Mouse (Mus musculus) retina, postnatal 7 days (tissue): ENCODE results near the gene Lonp1.
"Not testable (repeated sequence)": the region's sequence is repeated elsewhere in the genome, so short reads cannot be mapped to it uniquely, and the experiment has no call there.

ENCODE experiments used
- DNase-seq: peaks from one replicate; pipeline ENCODE4 v3.0.0-alpha.2; 2012; ENCODE audit warnings: low read depth, low spot score

Gene Lonp1

DNA sequence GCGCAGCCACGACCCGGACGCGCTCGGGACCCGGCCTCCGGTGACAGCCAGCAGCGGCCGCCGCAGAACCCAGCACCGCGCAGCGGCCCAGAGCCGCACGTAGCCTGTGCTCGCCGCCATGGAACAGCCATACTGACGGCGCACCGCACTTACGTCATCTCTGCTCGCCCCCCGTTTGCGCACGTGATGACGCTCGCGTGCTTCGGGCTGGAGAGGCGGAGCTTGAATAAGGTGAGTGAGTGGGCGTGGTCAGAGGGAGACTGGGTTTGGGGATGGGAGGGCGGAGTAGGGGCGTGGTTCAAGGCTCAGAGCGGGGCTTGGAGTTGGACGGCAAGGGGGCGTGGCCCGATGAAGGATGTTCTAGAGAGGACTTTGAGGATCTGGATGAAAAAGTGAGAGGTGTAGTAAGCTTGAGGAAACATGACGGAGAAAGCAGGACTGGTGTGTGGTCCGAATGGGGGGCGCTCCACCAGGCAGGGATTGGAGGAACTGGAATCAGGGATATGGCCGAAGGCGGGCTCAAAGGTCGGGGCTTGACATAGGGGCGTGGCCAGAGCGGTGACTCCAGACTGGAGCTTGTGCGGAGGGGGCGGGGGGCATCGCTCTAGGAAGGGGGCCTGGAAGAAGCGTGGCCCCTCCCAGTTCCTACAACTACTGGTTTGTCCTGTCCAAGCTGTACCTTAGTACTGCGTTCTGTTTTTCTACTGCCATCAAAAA is at the start of gene Lonp1:
Lonp1 (minus strand) TSS at position 134 of the 717 bp plus-strand sequence.
- DNase-seq, result peak; percentile 96

DNA sequence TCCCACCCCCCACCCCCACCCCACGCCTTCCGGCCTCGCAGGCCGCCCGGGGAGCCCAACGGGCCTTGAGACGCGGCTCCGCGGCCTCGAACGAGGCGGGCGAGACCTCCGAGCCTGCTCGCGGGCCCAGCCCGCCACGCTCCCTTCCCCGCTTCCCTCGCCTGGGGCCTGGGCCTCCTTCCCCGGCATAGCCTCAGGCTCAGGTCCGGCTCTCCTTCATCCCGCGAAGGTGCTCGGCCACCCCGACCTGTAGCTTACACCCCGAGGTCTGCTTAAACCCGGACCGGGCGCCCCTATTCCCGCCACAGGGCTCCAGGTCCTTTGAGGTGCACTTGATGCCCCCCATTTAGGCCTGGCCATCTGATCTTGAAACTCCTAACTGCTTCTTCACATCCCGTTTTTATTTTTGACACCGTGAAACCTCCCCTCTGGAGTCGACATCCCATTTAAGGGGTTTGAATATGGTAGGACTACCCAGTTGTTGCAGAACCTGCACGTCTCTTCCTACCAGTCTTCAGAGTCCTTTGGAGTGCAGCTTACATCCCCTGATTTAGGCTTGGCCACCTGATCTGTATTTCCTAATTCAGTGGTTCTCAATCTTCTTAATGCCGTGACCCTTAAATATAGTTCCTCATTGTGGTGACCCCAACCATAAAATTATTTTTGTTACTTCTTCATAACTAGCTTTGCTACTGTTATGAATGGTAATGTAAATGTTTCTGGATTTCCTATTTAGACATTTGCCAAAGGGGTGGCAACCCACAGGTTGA is 47.1 kb upstream of the Lonp1 start:
- DNase-seq, result no peak

DNA sequence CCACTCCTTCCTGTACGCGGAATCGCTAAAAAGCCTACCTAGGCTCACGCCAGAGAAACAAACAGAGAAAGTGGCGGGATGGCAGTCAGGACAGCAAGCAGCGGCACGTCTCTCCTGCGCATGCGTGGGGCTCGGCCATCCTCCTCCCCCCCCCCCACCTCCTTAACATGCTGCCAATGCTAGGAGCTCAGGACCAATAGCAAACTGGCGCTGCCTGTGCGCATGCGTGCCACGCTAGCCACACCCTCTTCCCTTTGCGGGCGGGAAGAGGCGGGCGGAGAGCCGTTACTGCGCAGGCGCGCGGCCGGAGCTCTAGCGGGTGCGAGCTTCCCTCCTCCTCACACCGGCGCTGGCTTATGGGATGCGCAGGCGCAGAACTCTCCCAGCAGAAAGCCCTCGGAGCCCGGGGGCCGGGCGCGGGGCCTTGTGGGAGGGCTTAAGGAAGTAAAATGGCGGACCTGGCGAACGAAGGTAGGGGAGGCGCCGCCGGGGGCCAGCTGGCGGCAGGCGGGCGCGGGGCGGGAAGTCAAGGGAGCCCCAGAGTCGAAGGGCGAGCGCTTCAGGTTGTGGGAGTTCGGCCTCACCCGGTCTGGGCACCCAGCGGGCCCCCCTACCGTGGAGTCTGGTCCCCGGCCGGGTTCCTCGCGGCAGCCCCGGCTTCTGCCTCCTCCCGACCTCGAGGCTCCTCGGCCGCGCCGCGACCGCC is 46.4 kb upstream of the Lonp1 start, which contains the start of gene Ranbp3:
Ranbp3 (plus strand) TSS at position 354 of the 706 bp plus-strand sequence.
- peak; percentile 99 for DNase-seq

DNA sequence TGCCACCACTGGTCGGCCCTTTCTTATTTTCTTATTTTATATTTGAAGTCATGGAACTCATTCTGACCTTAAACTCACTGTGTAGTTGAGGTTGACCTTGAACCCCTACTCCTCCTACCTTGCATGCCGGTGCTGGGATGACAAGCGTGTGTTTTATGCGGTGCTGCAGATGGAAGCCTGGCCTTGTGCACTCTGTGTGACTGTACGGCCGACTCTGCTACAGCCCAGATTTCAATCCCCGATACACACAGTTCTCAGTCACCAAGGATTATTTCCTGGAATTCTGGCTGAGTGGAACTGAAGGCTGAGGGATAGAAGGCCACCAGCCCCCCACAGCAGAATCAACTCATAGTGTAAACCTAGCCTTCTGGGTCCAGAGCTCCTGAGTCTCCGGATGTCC is 43.1 kb upstream of the Lonp1 start:
- no peak for DNase-seq

DNA sequence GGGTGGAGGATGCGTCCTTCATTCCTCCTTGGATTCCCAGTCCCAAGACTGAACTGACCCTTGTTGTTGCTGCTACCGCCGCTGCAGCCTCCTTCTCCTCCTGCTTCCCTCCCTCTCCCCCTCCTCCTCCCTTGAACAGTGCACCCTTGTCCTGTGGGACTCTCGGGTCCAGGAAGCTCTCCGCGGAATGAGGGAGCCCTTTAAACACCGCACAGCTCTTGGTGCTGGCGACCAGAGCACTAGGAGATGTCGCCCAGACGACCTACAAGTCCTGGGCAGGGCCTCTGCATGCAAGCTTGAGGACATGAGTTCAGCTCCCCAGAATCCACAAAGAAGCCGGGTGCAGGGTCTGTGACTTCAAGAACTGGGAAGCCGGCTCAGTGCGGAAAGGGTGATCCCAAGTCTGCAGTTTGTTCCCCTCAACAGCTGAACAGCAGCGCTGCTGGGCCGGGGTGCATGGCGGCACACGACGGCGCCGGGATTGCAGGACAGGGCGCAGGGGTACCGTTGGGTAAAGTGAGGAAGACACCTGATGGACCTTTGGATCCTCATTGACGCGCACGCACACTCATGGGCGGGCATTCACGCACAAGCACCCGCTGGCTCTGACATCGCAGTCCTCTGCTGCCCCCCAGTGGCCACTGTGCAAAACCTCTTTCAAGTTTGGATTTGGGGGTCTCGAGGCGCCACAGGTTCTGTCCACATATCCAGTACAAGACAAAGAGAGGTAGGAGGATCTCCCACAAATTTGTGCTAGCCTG is 41.9 kb upstream of the Lonp1 start:
- peak; percentile 71 for DNase-seq

DNA sequence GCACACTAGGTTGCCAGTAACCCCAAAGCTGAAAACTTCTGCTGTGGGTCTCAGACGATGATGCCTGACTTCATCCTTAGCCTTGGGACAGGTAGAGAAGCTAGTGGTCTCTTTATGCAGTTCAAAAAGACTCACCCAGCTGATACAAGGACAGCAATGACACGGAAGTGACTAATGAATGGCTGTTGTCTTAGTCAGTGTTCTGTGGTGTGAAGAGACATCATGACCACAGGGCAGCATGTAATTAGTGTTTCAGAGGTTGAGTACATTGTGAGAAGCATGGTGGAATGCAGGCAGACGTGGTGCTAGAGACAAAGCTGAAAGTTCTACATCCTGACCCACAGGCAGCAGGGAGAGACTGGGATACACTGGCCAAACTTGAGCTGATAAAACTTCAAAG is 40.9 kb upstream of the Lonp1 start:
- no peak for DNase-seq

DNA sequence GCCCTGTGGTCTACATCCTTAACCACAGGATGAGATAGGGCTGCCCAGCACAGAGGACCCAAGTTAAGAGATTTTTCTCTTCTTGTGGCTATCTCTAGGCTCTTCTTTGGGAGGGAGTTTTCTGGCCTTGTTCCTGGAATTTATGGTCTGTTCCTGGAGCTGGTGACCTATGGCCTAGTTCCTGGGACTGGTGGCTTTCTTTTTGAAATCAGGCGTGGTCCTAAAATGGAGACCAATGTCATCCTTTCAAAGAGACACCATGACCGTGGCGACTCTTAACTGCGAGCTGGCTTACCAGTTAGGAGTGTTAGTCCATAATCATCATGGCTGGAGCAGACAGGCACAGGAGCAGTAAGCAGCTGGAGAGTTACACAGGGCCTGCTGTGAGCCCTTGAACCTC is 39.7 kb upstream of the Lonp1 start:
- DNase-seq, result no peak

DNA sequence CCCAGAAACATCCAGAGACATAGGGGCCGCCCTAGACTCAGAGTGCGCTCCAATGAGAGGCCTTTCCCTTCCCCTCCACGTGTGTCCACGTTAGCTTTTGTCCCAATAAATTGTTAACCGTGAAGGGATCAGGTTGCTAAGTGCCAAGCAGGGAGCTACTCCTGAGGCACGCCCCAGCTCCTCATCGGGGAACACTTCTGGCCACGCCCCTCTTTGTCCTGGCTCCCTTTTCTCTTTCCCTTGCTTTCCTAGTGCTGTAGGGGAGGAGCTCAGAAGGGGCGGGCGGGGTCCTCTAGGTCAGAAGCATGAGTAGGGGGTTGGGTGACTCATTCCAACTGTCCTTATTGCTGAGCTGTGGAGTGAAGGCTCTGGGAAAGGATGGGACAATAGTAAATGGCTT is 37.6 kb upstream of the Lonp1 start:
- DNase-seq, result no peak

DNA sequence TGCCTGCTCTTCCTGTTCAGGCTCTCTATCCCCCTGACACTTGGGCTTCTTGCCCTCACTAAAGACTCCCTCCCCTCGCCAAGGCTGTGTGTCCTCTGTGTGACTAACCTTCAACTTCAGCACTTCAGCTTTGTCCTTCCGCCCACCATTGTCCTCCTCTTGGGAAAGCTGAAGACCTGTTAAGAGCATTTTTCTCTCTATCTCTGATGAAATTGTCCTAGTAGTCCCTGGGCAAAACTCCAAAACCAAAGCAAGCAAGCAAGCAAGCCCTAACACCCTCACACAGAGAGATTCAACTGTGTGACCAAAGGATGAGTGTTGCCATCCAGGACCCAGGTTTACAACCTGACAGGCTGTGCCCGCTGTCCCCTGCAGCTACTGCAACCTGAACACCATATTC is 37.0 kb upstream of the Lonp1 start:
- no peak for DNase-seq

DNA sequence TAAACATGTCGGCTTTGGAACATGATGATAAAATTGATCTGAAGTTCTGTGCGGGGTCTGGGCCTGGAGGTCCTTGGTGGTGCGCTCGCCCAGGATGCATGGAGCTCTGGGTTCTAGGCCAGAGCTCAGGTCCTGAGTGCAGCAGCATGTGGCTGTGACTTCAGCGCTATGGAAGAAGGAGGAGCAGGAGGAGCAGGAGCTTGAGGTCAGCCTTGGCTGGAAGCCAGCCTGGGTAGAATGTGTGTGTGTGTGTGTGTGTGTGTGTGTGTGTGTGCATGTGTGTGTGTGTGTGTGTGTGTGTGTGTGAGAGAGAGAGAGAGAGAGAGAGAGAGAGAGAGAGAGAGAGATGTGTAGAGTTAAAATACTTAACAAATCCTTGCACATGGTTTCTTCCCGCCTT is 29.5 kb upstream of the Lonp1 start:
- DNase-seq, result no peak

DNA sequence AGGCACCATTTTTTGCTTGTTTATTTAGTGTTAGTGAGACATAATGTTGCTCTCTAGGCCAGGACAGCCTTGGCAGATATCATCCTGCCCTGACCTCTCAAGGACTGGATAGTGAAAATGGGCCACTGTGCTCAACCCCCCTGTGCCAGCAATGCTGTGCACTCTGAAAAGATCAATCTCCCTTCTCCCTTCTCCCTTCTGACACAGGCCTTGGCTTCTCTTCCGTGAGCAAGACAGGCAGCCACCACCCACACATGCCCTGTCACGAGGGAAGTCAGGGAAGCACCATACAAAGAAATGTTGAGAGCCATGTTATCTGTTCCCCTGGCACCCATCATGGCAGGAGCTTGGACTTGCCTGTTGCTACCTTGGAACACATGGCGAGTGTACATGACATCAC is 28.6 kb upstream of the Lonp1 start:
- no peak for DNase-seq

DNA sequence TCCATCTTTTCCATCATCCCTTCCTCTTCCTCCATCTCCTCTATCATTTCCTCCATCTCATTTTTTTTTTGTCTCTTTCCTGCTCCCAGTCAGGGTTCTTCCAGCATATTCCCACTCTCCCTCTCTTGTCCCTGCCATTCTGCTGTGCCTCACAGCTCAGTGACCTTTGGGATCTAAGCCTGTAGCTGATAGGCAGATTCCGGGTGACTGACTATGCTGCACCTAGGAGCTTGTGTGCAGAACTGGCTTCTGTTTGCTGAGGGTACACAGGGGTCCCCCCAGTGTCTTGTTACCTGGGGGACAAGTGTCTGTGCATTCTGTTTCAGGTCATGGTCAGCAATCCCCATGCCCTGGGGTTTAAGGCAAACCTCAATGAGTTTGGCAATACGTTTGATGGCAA is 28.1 kb upstream of the Lonp1 start:
- no peak for DNase-seq

DNA sequence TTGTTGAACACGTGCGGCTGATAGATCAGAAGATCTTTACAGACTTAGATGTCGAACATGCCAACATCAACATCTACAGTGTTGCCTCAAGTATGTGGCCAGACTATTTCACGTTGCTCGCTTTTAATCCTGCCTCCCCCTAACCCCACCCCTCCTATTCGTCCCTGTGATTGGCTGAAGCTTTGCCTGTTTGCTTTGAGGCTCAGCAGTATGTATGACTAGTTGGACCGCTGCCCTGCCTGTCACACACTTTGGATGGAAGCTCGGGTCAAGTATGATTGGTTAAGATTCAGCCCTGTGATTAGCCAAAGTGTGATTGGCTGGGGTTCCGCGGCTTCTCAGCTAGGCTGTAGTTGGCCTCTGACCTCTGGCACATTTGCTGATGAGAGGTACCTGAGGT is 25.1 kb upstream of the Lonp1 start:
- no peak for DNase-seq

DNA sequence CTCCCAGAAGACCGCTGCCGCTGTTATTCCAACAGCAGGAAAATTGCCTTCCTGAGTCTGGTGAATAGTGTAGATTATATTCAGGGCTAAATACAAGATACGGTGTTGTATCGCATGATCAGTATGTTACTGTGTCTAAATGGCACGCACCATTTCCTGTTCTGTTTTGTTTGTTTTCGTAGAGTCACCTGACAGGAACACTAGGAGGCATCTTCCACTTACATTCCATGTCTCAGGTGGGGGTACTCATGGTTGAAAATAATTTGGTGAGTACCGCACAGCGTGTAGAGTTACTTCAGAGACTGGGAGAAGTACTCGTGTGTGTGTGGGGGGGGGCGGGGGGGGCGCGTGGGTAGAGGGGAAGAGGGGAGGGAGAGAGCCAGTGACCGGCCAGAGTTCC is 20.9 kb upstream of the Lonp1 start:
- no peak for DNase-seq

DNA sequence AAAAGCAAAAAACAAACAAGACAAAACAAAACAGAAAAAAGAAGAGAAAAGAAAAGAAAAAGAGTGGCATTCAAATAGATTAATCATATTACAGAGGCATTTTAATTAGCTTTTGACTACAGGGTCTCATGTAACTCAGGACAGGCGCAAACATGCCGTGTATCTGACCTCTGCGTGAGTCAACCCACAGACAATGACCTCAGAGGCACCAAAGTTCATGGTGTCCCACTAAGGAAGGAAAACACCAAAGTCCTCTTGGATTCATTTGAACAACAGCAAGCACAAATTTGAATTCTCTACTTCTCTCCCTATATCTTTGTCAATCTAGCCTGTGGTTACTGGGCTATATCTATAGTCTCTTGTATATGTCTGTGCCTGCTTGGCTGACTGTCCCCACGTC is 16.6 kb upstream of the Lonp1 start:
- no peak for DNase-seq

DNA sequence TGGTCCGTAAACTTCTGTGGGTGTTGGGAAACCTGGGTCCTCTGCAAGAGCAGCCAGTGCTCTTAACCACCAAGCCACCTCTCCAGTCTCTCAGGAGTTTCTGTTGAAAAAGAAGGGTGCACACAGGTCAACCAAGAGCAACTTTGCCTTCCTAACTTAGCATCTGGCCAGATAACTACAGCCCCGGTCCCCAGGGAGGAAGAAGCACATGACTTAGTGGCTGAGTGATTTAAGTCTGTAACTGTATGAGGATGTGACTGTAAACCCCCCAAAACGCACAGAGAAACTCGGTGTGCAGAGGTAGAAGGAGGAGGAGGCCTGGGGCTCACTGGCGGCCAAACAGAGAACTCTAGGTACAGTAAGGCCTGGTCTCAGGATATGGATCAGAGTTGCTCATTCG is 7.3 kb upstream of the Lonp1 start:
- DNase-seq, result no peak

DNA sequence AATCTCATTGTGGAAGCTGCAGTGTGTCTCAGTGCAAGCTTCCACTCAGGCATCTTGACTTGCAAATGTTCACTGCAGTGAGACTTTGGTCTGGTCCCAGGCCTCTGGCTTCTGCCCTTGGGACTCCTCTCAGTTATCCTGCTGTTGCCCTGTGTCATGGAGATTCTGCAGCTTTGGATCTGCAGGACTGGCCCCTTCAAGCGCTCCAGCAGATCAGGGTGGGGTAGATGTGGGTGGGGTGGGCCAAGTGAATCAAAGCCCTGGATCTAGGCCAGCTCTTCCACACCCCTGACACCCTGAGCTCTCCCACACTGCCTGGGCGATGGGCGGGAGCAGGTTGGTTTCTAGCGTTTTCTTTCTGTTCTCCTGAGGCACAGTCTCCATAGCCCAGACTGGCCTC is 5.1 kb upstream of the Lonp1 start:
- DNase-seq, result no peak

DNA sequence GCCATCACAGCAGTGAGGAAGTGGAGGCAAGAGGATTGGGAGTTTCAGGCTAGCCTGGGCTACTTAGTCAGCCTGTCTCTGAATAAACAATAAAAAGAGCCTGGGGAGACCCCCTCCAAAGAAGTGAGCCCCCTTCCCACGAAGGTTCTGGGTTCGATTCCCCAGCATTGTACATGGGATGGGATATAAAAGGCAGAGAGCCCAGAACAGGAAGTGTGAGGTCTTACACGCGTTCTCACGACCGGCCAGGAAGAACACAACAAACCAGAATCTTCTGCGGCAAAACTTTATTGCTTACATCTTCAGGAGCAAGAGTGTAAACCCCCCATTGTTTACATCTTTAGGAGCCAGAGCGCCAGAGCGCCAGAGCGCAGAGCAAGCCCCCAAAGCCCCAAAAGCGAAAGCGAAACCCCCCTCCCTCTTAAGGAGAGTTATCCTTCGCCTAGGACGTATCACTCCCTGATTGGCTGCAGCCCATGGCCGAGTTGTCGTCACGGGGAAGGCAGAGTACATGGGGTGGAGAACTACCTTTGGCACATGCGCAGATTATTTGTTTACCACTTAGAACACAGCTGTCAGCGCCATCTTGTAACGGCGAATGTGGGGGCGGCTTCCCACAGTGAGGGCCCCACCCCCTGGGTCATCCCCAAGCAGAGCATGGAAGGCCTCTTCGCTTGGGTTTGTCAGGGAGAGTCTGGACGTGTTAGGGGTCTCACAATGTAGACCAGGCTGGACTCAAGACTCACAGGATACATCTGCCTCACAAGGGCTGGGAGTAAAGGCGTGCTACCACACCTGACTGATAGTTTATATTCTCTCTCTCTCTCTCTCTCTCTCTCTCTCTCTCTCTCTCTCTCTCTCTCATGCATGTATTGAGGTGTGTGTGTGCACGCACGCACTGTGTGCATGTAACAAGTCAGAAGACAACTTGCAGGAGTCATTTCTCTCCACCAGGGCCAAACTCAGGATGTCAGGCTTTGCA is 3.4 kb upstream of the Lonp1 start:
- not testable (repeated sequence) for DNase-seq

DNA sequence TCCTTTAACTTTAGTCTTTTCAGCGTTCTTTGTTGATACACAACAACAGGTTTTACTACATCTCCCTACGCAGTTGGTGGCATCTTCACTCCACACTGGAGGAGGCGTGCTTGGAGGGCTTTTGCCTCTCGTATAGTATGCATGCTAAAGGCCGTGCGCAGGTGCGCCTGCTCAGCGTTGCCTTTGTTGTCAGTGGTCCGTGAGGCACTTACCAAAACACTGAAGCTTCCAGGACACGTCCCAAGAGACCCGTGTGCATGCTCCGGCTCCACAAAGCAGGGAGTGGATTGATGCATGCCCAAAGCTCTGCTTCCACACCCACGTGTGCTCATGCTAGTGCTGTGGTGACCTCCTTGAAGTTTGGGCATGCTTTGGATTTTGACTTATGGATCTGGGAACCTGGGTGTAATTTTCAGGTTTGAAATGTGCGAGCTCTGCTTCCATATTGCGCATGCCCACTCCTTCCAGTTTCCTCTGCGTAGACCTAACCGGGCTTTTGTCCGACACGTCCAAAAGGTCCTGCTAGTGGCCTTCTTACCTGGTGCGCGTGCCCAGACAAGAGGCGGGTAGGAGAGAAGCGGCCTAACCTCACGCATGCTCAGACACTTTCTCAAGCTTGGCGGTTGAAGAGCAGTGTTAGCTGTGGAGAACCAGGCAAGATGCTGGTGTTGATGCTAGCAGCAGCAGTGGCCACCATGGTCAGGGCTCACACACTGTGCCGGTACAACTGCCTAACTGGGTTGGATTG is 1.0 kb upstream of the Lonp1 start, which contains the start of gene Catsperd:
Catsperd (plus strand) TSS at position 614 of the 748 bp plus-strand sequence.
- DNase-seq, result no peak

DNA sequence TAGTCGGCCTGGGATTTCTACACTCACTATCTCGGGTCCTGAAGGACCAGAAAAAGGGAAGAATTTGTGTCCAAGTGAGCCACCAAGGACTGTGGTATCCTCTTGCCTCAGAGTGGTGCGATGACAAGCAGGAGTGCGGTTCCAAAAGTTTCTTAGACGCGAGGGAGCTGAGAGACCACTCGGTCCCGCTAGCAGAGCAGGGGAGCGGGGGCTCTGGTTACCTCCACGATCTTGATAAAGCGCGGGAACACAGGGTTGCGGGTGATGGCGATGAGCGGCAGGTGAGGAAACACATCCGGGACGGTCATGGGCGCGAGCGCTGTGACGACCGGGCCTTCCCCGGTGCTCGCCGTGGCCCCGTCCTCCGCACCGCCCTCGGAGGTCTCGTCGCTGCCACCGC is 427 bp downstream of the Lonp1 start:
- DNase-seq, result no peak
